18 mouse cellular contexts compared by ENCODE assay signal in genomic region chr7:133078929-133079328, GRCm38 (mm10). TPM values are rescaled to one million over a fixed set of nuclear protein-coding genes. Genes with fewer than 3 reads are reported as not detected.
"Had no signal": no experiment of that assay in that cellular context is flagged by ENCODE, and none has a peak within 500 bp of the region (broad histone marks: within the 10 kb centered on the region; RNA-seq: fewer than 3 reads in every experiment).

No protein-coding gene starts in this region.

- H3K36me3 ChIP-seq: midbrain, embryonic 15.5 days; neural tube, embryonic 12.5 days had no signal

- H3K27ac ChIP-seq: limb, embryonic 13.5 days; liver, embryonic 14.5 days; midbrain, embryonic 15.5 days; neural tube, embryonic 12.5 days had no signal

- DNase-seq: kidney, postnatal 25 days; layer of hippocampus, adult 9-11 months; left cerebral cortex, postnatal 4 days; lung, adult 18-20 months; lung, postnatal 4 days; retina, postnatal 1 day; right cerebral cortex, postnatal 4 days; spleen, adult 18-20 months; thymus, adult 2 months; thymus, postnatal 25 days had no signal

- H3K27me3 ChIP-seq: limb, embryonic 13.5 days; megakaryocyte, embryonic 14.5 days; midbrain, embryonic 15.5 days; neural tube, embryonic 12.5 days had no signal

- H3K4me2 ChIP-seq: limb, embryonic 13.5 days; midbrain, embryonic 11.5 days; midbrain, embryonic 15.5 days; neural tube, embryonic 12.5 days had no signal

- ATAC-seq: midbrain, embryonic 15.5 days had no signal

- H3K9ac ChIP-seq: limb, embryonic 13.5 days; liver, embryonic 14.5 days; midbrain, embryonic 15.5 days; neural tube, embryonic 12.5 days had no signal

- H3K4me3 ChIP-seq: limb, embryonic 13.5 days; megakaryocyte, embryonic 14.5 days; midbrain, embryonic 15.5 days; neural tube, embryonic 12.5 days had no signal

- H3K9me3 ChIP-seq: limb, embryonic 13.5 days; megakaryocyte, embryonic 14.5 days; midbrain, embryonic 15.5 days; neural tube, embryonic 12.5 days had no signal

RNA-seq across cellular contexts. Expression of gene Fgfr2, which starts 44.2 kb away (rescaled TPM):
- total RNA-seq: monocyte, adult 5-6 weeks; neutrophil, adult 5-6 weeks had no signal
